Mouse (Mus musculus) liver, embryonic 13.5 days (tissue): ENCODE data around the gene Mcf2l. TPM values are rescaled to one million over a fixed set of nuclear protein-coding genes. Genes with fewer than 3 reads are reported as not detected.

ENCODE experiments used
- ATAC-seq: fragments of 200-750 bp; cut with Nextera tagmentation; 2 replicates; pipeline ENCODE4 v1.8.0; 2017; ENCODE audit warnings: low read depth, mild to moderate bottlenecking, moderate number of reproducible peaks, moderate library complexity
- DNase-seq: peaks from one replicate; pipeline ENCODE4 v3.0.0; 2022
- H3K27ac ChIP-seq: fragments of 300-500 bp; sonication (generic); 2 replicates; pipeline ENCODE4 v1.5.1; 2015; ENCODE audit warnings: moderate library complexity, mild to moderate bottlenecking, inconsistent platforms
- H3K27me3 ChIP-seq: fragments of 300-500 bp; sonication (generic); 2 replicates; pipeline ENCODE4 v1.6.1; 2015; ENCODE audit warnings: mild to moderate bottlenecking, inconsistent platforms
- H3K36me3 ChIP-seq: fragments of 300-500 bp; sonication (generic); 2 replicates; pipeline ENCODE4 v1.6.1; 2015; ENCODE audit warnings: mild to moderate bottlenecking, inconsistent platforms
- H3K4me1 ChIP-seq: fragments of 300-500 bp; sonication (generic); replicated peaks from 2 replicates; pipeline ENCODE4 v1.6.1; 2015; ENCODE audit warnings: inconsistent platforms
- H3K4me2 ChIP-seq: fragments of 300-500 bp; sonication (generic); 2 replicates; pipeline ENCODE4 v1.6.1; 2015; ENCODE audit warnings: inconsistent platforms, mild to moderate bottlenecking, moderate library complexity
- H3K4me3 ChIP-seq: fragments of 300-500 bp; sonication (generic); replicated peaks from 2 replicates; pipeline ENCODE4 v1.5.1; 2015; ENCODE audit warnings: mild to moderate bottlenecking, inconsistent platforms
- H3K9ac ChIP-seq: fragments of 300-500 bp; sonication (generic); 2 replicates; pipeline ENCODE4 v1.6.1; 2015; ENCODE audit warnings: mild to moderate bottlenecking, inconsistent platforms
- H3K9me3 ChIP-seq: fragments of 300-500 bp; sonication (generic); replicated peaks from 2 replicates; pipeline ENCODE4 v1.6.1; 2016; ENCODE audit warnings: inconsistent platforms
- WGBS: fragments of 180-500 bp; shearing (Covaris S2); methylation state at CpG from one replicate; pipeline ENCODE4 v1.1.7; 2015; ENCODE audit not compliant: insufficient replicate concordance; 5-methylcytosine and 5-hydroxymethylcytosine counted together
- polyA plus RNA-seq: library from polyadenylated mRNA; unstranded; fragments of >200 nt; fragmentation: Nextera tagmentation; extraction: Ambion mirVana; gene quantifications from 2 replicates; pipeline ENCODE4 v1.2.1, GENCODE M21; 2015

Mcf2l gene
- 0.89 and 1.2 TPM in 2 replicates for polyA plus RNA-seq

DNA sequence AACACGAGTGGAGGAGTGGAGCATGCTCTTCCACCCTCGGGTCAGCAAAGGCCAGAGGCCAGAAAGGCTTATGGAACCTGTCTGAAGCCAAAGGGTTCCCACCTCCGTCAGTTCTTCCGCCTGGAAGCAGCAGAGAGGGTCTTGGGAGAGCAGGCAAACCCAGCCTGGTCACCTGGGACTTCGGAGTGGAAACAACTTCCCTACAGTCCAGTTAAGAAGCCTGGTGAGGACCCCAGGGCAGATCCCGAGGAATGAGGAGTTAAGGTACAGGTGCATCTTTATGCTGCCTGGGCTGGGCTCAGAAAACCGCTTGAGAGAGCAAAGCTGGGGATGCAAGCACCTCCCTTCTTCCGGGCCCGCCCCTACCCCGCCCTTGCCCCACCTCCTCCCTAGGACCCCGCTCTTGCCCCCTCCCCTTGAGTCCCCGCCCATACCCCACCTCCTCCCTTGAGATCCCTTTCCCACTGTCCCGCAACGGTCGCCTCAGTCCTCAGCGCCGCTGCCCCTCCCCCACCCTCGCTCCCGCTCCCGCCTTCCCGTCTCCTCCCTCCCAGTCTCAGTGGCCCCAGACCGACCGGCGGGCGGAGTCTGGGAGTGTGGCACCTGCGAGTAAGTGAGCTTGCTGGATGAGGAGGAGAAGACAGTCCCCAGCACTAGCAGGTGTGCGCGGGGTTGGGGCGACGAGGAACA is at the start of gene Mcf2l:
TSS of gene Mcf2l (plus strand) at position 450 of the 690 bp plus-strand sequence.
- ATAC-seq (peak; percentile 49), DNase-seq (peak; percentile 29)
- Histone ChIP-seq H3K4me2 (peak within 1 kb of the TSS; percentile 73), H3K4me1 (peaks cover 13% of the 10 kb centered on the region), H3K27ac (no peak within 1 kb of the TSS), H3K27me3 (peaks cover 83% of the 10 kb centered on the region), H3K9ac (0 out of 2 replicates have a peak within 1 kb of the TSS, but pooled peaks have one; percentile 34), H3K36me3 (no peaks in the 10 kb centered on the region), H3K4me3 (peak within 1 kb of the TSS; percentile 53), H3K9me3 (no peaks in the 10 kb centered on the region)
- 2% methylated on average over 25 of the region's 30 CpGs for WGBS

GRCm38 (mm10) chr8:12824562-12824961 is 49.0 kb upstream of the Mcf2l start:
- no peak overlapping the region for H3K4me3 ChIP-seq
- no peaks in the 10 kb centered on the region for H3K9me3 ChIP-seq
- H3K36me3 ChIP-seq = no peaks in the 10 kb centered on the region
- no peak for DNase-seq
- no peak overlapping the region for H3K9ac ChIP-seq
- ATAC-seq = no peak
- peaks cover 11% of the 10 kb centered on the region; the same call in 1 of the 2 replicates for H3K4me1 ChIP-seq
- WGBS = 74% methylated on average over 10 of the region's 10 CpGs
- H3K4me2 ChIP-seq = no peak overlapping the region
- peaks cover 67% of the 10 kb centered on the region for H3K27me3 ChIP-seq
- H3K27ac ChIP-seq = no peak overlapping the region

DNA sequence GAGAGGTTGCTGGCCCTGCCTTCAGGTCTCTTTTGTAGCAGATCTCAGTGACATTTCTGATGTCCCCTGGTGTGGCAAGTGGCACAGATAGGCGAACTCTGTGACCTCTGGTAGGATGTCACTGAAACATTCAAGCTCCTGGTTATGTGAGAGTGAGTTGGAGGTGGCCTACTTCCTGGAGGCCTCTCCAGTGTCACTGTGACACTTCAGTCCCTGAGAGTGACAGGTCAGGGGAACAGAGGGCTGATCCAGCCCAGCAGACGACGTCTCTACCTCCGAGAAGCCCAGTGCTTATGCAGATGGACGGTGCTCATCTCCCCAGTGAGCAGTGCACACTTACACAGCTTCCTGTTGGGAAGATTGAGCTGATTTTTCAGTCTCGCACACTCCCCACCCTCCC is 48.4 kb upstream of the Mcf2l start:
- no peak overlapping the region for H3K27ac ChIP-seq
- no peak overlapping the region for H3K4me3 ChIP-seq
- DNase-seq (no peak), ATAC-seq (no peak)
- H3K9me3 ChIP-seq = no peaks in the 10 kb centered on the region
- H3K4me2 ChIP-seq = no peak overlapping the region
- 15% methylated on average over 6 of the region's 6 CpGs for WGBS
- no peak overlapping the region for H3K9ac ChIP-seq
- H3K27me3 ChIP-seq = peaks cover 65% of the 10 kb centered on the region
- peaks cover 11% of the 10 kb centered on the region; the same call in 1 of the 2 replicates for H3K4me1 ChIP-seq
- H3K36me3 ChIP-seq = no peaks in the 10 kb centered on the region

DNA sequence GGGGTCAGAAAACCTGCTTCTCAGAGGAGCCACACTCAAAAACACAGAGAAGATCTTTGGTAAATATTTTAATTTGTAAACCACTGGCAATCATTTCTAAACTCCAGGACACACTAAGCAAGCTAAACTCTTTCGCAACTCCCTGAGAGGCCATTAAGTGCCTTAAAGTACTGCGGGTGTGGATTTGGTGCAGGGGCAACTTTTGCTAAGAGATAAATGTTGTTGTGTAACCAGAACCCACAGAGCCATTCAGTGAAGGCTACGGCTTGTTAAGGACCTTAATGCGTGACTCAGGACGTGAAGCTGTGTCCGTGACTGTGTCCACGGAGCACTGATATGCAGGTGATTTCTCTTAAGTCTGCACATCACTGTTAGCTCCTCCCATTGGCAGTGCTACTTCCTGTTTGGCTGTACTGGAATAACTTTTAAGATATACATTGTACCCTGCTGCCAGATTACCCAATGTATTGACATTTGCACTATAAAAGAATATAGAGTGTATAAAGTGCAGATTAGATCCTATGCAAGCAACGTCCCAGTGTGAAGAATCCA is 47.8 kb upstream of the Mcf2l start:
- no peak for DNase-seq
- peaks cover 68% of the 10 kb centered on the region for H3K27me3 ChIP-seq

GRCm38 (mm10) chr8:12827124-12827523 is 46.5 kb upstream of the Mcf2l start:
- H3K36me3 ChIP-seq = no peaks in the 10 kb centered on the region
- H3K27me3 ChIP-seq = peaks cover 68% of the 10 kb centered on the region
- ATAC-seq (no peak), DNase-seq (no peak)
- no peaks in the 10 kb centered on the region for H3K9me3 ChIP-seq
- 71% methylated on average over 9 of the region's 9 CpGs for WGBS
- no peak overlapping the region for H3K9ac ChIP-seq
- H3K4me3 ChIP-seq = no peak overlapping the region
- H3K4me2 ChIP-seq = no peak overlapping the region
- no peak overlapping the region for H3K27ac ChIP-seq
- H3K4me1 ChIP-seq = peaks cover 11% of the 10 kb centered on the region; the same call in 1 of the 2 replicates

More for the DNA sequence above, 47.8 kb upstream of the Mcf2l start:
- no peak overlapping the region for H3K4me3 ChIP-seq
- ATAC-seq = no peak
- no peak overlapping the region for H3K9ac ChIP-seq
- H3K4me2 ChIP-seq = no peak overlapping the region
- peaks cover 11% of the 10 kb centered on the region; the same call in 1 of the 2 replicates for H3K4me1 ChIP-seq
- no peak overlapping the region for H3K27ac ChIP-seq
- H3K9me3 ChIP-seq = no peaks in the 10 kb centered on the region
- H3K36me3 ChIP-seq = no peaks in the 10 kb centered on the region
- 40% methylated on average over 8 of the region's 8 CpGs for WGBS

DNA sequence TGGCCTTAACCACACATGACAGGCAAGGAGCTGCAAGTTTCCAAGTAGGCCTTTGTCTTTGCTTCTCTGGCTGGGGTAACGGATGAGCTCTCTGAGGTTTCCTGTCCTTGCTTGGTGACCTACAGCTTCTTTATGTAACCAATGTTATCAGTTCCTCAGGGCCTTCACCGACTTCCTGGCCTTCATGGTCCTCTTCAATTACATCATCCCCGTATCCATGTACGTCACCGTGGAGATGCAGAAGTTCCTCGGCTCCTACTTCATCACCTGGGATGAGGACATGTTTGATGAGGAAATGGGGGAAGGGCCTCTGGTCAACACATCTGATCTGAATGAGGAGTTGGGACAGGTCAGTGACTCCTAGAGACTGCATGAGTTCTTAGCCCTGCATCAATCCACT is 45.3 kb upstream of the Mcf2l start:
- H3K27me3 ChIP-seq = peaks cover 68% of the 10 kb centered on the region
- H3K9ac ChIP-seq = no peak overlapping the region
- H3K9me3 ChIP-seq = no peaks in the 10 kb centered on the region
- H3K4me2 ChIP-seq = no peak overlapping the region
- DNase-seq = no peak
- H3K4me1 ChIP-seq = peaks cover 11% of the 10 kb centered on the region; the same call in 1 of the 2 replicates
- no peak overlapping the region for H3K4me3 ChIP-seq
- no peak overlapping the region for H3K27ac ChIP-seq
- 35% methylated on average over 6 of the region's 6 CpGs for WGBS
- ATAC-seq = no peak
- no peaks in the 10 kb centered on the region for H3K36me3 ChIP-seq

GRCm38 (mm10) chr8:12829381-12829780 is 44.2 kb upstream of the Mcf2l start:
- Histone ChIP-seq H3K27me3 (peaks cover 74% of the 10 kb centered on the region), H3K36me3 (no peaks in the 10 kb centered on the region), H3K9ac (no peak overlapping the region), H3K4me3 (no peak overlapping the region), H3K4me1 (peaks cover 11% of the 10 kb centered on the region; the same call in 1 of the 2 replicates), H3K27ac (no peak overlapping the region), H3K4me2 (no peak overlapping the region), H3K9me3 (no peaks in the 10 kb centered on the region)
- ATAC-seq = no peak
- no peak for DNase-seq
- 50% methylated on average over 1 of the region's 1 CpGs for WGBS

- Histone ChIP-seq H3K27ac (no peak overlapping the region), H3K4me1 (no peaks in the 10 kb centered on the region), H3K36me3 (no peaks in the 10 kb centered on the region), H3K9ac (no peak overlapping the region), H3K4me2 (no peak overlapping the region), H3K9me3 (no peaks in the 10 kb centered on the region), H3K27me3 (peaks cover 90% of the 10 kb centered on the region), H3K4me3 (no peak overlapping the region)
- ATAC-seq (no peak), DNase-seq (no peak)
- 69% methylated on average over 7 of the region's 7 CpGs for WGBS
Measured at GRCm38 (mm10) chr8:12831659-12832589, 41.7 kb upstream of the Mcf2l start.

- Histone ChIP-seq H3K9me3 (no peaks in the 10 kb centered on the region), H3K4me3 (no peak overlapping the region), H3K27ac (no peak overlapping the region), H3K36me3 (no peaks in the 10 kb centered on the region), H3K9ac (no peak overlapping the region), H3K4me2 (no peak overlapping the region), H3K4me1 (no peaks in the 10 kb centered on the region), H3K27me3 (peaks cover 81% of the 10 kb centered on the region)
- ATAC-seq (no peak), DNase-seq (no peak)
- 66% methylated on average over 5 of the region's 5 CpGs for WGBS
Measured at GRCm38 (mm10) chr8:12833616-12834015, 40.0 kb upstream of the Mcf2l start.

DNA sequence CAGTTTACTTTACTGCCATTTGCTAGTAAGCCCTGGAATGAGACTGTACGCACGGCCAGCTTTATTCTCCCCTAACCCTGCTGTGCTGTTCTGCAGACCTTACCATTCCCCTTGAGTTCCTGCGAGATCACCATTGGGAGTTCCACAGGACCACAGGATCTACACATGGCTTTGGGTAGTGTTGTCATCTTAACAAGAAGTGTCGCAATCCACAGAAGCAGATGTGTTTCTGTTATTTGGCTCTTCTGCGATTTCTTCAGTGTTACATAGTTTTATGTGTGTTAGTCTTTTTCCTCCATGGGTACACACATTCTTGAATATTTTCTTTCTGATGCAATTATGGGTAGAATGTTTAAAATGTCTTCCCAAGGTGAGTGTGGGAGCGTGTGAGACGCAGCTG is 32.8 kb upstream of the Mcf2l start:
- ATAC-seq = no peak
- Histone ChIP-seq H3K36me3 (no peaks in the 10 kb centered on the region), H3K4me3 (no peak overlapping the region), H3K4me2 (no peak overlapping the region), H3K27ac (no peak overlapping the region), H3K27me3 (peaks cover 73% of the 10 kb centered on the region), H3K4me1 (no peaks in the 10 kb centered on the region), H3K9me3 (no peaks in the 10 kb centered on the region), H3K9ac (no peak overlapping the region)
- DNase-seq = no peak
- 75% methylated on average over 7 of the region's 7 CpGs for WGBS

DNA sequence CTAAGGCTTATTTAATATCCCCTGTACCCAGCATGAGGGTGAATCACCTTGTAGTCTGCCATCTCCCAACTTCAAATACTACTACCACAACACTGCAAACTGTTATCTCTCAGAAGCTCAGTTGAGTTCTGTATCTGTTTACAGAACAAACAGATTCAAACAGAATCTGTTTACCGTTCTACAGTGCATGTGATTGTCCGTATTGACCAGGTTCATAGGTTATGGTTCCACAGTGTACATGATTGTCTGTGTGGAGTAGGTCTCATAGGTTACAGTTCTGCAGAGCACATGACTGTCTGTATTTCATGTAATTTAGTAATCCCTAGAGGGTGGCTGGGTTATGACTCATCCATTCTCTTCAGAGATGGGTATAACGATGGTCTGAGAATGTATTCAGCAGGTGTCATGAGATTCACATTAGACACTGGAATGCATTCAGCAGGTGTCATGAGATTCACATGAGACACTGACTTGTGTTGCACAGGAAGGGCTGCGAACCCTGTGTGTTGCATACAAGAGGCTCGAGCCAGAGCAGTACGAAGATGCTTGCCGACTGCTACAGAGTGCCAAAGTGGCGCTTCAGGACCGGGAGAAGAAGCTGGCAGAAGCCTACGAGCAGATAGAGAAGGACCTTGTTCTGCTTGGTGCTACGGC is 31.1 kb upstream of the Mcf2l start:
- Histone ChIP-seq H3K4me2 (no peak overlapping the region), H3K36me3 (no peaks in the 10 kb centered on the region), H3K4me3 (no peak overlapping the region), H3K27ac (no peak overlapping the region), H3K9me3 (no peaks in the 10 kb centered on the region), H3K4me1 (no peaks in the 10 kb centered on the region), H3K27me3 (peaks cover 75% of the 10 kb centered on the region), H3K9ac (no peak overlapping the region)
- DNase-seq (no peak), ATAC-seq (peak; percentile 54; the same call in 1 of the 2 replicates)
- 73% methylated on average over 11 of the region's 11 CpGs for WGBS
